Mouse (Mus musculus) ovary, adult 10 weeks (tissue): ENCODE data around the gene Gm21650. TPM values are rescaled to one million over a fixed set of nuclear protein-coding genes. Genes with fewer than 3 reads are reported as not detected.

ENCODE experiments used
- polyA plus RNA-seq: library from polyadenylated mRNA; stranded (reverse); fragments of 350-450 nt; fragmentation: Illumina TruSeq; extraction: RNeasy Lipid Tissue Mini Kit (QIAGEN cat#74804); gene quantifications from one replicate; pipeline ENCODE4 v1.2.3, GENCODE M21; 2014

Gm21650 gene
- not detected for polyA plus RNA-seq

DNA sequence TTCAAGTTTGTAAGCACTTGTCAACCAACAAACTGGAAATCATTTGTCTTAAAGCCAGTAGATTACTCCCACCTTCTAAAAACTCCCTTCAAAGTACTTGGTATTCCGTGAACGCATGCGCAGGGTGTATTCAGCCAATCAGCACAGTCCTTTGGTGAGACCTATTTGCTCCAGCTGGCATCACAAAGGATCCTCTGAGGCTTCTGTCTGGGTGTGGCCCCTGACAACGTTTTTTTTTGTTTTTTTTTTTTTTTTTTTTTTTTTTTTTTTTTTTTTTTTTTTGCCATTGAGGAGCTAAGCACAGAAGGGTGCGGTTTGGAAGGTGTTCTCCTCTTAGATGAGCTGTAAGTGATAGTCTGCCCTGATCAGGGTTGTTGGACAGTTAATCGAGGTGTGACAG is at the start of gene Gm21650:
TSS of gene Gm21650 (plus strand) at position 301 of the 400 bp plus-strand sequence.

